ENCODE assay signal across 8 mouse cellular contexts in the genomic region with DNA sequence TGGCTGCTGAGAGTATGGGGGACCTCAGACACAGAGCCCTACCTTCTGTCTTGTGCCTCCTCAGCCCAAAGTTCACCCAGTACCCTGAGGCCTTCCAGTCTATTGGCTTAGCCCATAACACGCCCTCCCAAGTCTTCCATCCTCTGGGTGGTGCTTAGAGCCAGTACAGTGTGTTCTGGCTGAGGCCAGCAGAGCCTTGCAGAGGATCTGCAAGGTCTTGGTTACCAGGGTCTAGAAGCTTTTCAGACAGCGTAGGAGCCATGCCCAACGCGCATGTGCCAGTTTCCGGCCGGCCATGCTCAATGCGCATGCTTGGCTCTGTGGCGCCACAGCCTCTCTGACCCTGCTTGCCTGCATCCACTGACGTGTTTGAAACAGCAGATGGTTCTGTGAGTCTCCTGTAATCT.
DNase-seq lines count a peak whose midpoint lies in the region; TF ChIP-seq lines count a peak whose summit lies in the region.

No protein-coding gene starts in this region.

- DNase-seq in adrenal gland, adult (ENCODE audit: inconsistent age in 2 of 2, low spot score in 1 of 2) = peak; percentile 47 to 65
- DNase-seq in adrenal gland, adult 8-10 months = no peak
- no peak for DNase-seq in lung, adult 2 months
- DNase-seq in lung, postnatal 10 days = no peak
- DNase-seq in kidney, postnatal 14 days = peak; percentile 65
- peak; percentile 85 to 88 for DNase-seq in right cerebral cortex, adult 2 months (ENCODE audit: low spot score in 2 of 2)
- DNase-seq in B cell, adult 2 months = no peak
- DNase-seq in gastrocnemius, adult 18-20 months (ENCODE audit: low spot score) = no peak

- H3K4me1 ChIP-seq in lung, adult 2 months (ENCODE audit: control insufficient read depth, insufficient read depth, low read length) = peaks cover 14% of the 10 kb centered on the region

- TF ChIP-seq CTCF in lung, adult 2 months (IDR thresholded peaks at IDR 0.05; ENCODE audit: insufficient read depth, low read length) = no peak

- 72% methylated on average over 9 of the region's 9 CpGs for WGBS in lung, adult 2 months

- TF ChIP-seq POLR2A in lung, adult 2 months (IDR thresholded peaks at IDR 0.05; ENCODE audit: borderline replicate concordance, extremely low read depth, low read depth, low read length) = 0 out of 2 replicates have a peak, but pooled peaks have one; percentile 11

- no peak overlapping the region for H3K4me3 ChIP-seq in lung, adult 2 months (replicated peaks; ENCODE audit: extremely low read depth, low read depth, low read length)

Comparison
In these comparisons a context has a peak if more than half of its experiments do, and no peak if none do; other contexts are left out.
1. DNase-seq: peak in adrenal gland, adult (2 of 2), kidney, postnatal 14 days (single experiment) and right cerebral cortex, adult 2 months (2 of 2); none in adrenal gland, adult 8-10 months (single experiment), lung, adult 2 months (single experiment), lung, postnatal 10 days (single experiment), B cell, adult 2 months (0 of 2) and gastrocnemius, adult 18-20 months (single experiment).